ENCODE assay signal across 15 mouse cellular contexts in genomic region chr19:31767004-31767403, GRCm38 (mm10). TPM values are rescaled to one million over a fixed set of nuclear protein-coding genes. Genes with fewer than 3 reads are reported as not detected.
DNase-seq lines count a peak whose midpoint lies in the region; ATAC-seq and TF ChIP-seq lines count a peak whose summit lies in the region.
"Had no signal": no experiment of that assay in that cellular context is flagged by ENCODE, and none has a peak within 500 bp of the region (broad histone marks: within the 10 kb centered on the region; RNA-seq: fewer than 3 reads in every experiment).

No protein-coding gene starts in this region.

- peak; percentile 51 for DNase-seq in heart, postnatal 0 days (ENCODE audit: low spot score)
- DNase-seq in liver, postnatal 0 days = no peak
- peak; percentile 41 for DNase-seq in G1E (ENCODE audit: low spot score)
- peak; percentile 54 for DNase-seq in embryo, embryonic 11 days
- DNase-seq in urinary bladder, adult 18-20 months (ENCODE audit: low spot score in 2 of 2) = no peak
- no peak for DNase-seq in B cell, adult 2 months
- DNase-seq: gastrocnemius, postnatal 36 days; heart, postnatal 4 days; thymus, adult 18-20 months had no signal

- H3K4me1 ChIP-seq in heart, postnatal 0 days (ENCODE audit: control insufficient read depth, insufficient read depth) = peaks cover 5% of the 10 kb centered on the region; the same call in 1 of the 2 replicates
- peaks cover 7% of the 10 kb centered on the region for H3K4me1 ChIP-seq in heart, embryonic 12.5 days (replicated peaks)
- H3K4me1 ChIP-seq in liver, postnatal 0 days (ENCODE audit: insufficient read depth) = peaks cover 20% of the 10 kb centered on the region
- H3K4me1 ChIP-seq in liver, embryonic 12.5 days = peaks cover 29% of the 10 kb centered on the region
- H3K4me1 ChIP-seq in G1E (ENCODE audit: insufficient read depth, low read depth, low read length) = peaks cover 45% of the 10 kb centered on the region

- TF ChIP-seq CTCF in heart, postnatal 0 days (IDR thresholded peaks at IDR 0.05; ENCODE audit: low read depth) = peak; percentile 35
- peak; percentile 38 for TF ChIP-seq CTCF in liver, postnatal 0 days (IDR thresholded peaks at IDR 0.05; ENCODE audit: low read depth)
- no peak for TF ChIP-seq CTCF in G1E (IDR thresholded peaks at IDR 0.05; ENCODE audit: low read depth, low read length)

- 7% methylated on average over 3 of the region's 3 CpGs for whole genome bisulfite sequencing in heart, postnatal 0 days
- WGBS in heart, embryonic 12.5 days = 6% methylated on average over 3 of the region's 3 CpGs
- 7% methylated on average over 3 of the region's 3 CpGs for WGBS in liver, postnatal 0 days (ENCODE audit: insufficient replicate concordance)
- WGBS in liver, embryonic 12.5 days (ENCODE audit: insufficient replicate concordance) = 5% methylated on average over 3 of the region's 3 CpGs

- H3K27ac ChIP-seq in heart, postnatal 0 days (ENCODE audit: low read depth) = no peak overlapping the region
- H3K27ac ChIP-seq in heart, embryonic 12.5 days (ENCODE audit: poor library complexity, severe bottlenecking) = no peak overlapping the region
- H3K27ac ChIP-seq in liver, postnatal 0 days (ENCODE audit: low read depth) = no peak overlapping the region
- no peak overlapping the region for H3K27ac ChIP-seq in liver, embryonic 12.5 days
- H3K27ac ChIP-seq: limb, embryonic 15.5 days; midbrain, embryonic 10.5 days; neural tube, embryonic 15.5 days had no signal

- H3K9ac ChIP-seq in heart, postnatal 0 days (replicated peaks; ENCODE audit: low read depth, low read length) = no peak overlapping the region
- no peak overlapping the region for H3K9ac ChIP-seq in heart, embryonic 12.5 days
- H3K9ac ChIP-seq in liver, postnatal 0 days (replicated peaks) = no peak overlapping the region
- H3K9ac ChIP-seq in liver, embryonic 12.5 days = no peak overlapping the region
- H3K9ac ChIP-seq: limb, embryonic 15.5 days; neural tube, embryonic 15.5 days had no signal

- no peak overlapping the region for H3K4me3 ChIP-seq in heart, postnatal 0 days (ENCODE audit: low read depth, low read length)
- H3K4me3 ChIP-seq in heart, embryonic 12.5 days = no peak overlapping the region
- H3K4me3 ChIP-seq in liver, postnatal 0 days (ENCODE audit: low read depth, low read length) = no peak overlapping the region
- no peak overlapping the region for H3K4me3 ChIP-seq in liver, embryonic 12.5 days
- no peak overlapping the region; the same call in 1 of the 2 replicates for H3K4me3 ChIP-seq in G1E (ENCODE audit: low read depth, low read length)
- H3K4me3 ChIP-seq: limb, embryonic 15.5 days; midbrain, embryonic 10.5 days; neural tube, embryonic 15.5 days had no signal

- H3K36me3 ChIP-seq in heart, postnatal 0 days (replicated peaks; ENCODE audit: control insufficient read depth, insufficient read depth, low read length) = no peaks in the 10 kb centered on the region
- no peaks in the 10 kb centered on the region for H3K36me3 ChIP-seq in heart, embryonic 12.5 days
- H3K36me3 ChIP-seq in liver, postnatal 0 days (replicated peaks; ENCODE audit: insufficient read depth, low read length) = no peaks in the 10 kb centered on the region
- no peaks in the 10 kb centered on the region for H3K36me3 ChIP-seq in liver, embryonic 12.5 days
- no peaks in the 10 kb centered on the region for H3K36me3 ChIP-seq in G1E (replicated peaks)
- H3K36me3 ChIP-seq: limb, embryonic 15.5 days; midbrain, embryonic 10.5 days; neural tube, embryonic 15.5 days had no signal

- no peaks in the 10 kb centered on the region for H3K9me3 ChIP-seq in heart, postnatal 0 days (replicated peaks; ENCODE audit: control insufficient read depth, low read length)
- no peaks in the 10 kb centered on the region for H3K9me3 ChIP-seq in heart, embryonic 12.5 days (replicated peaks)
- H3K9me3 ChIP-seq in liver, postnatal 0 days (ENCODE audit: low read length) = no peaks in the 10 kb centered on the region
- H3K9me3 ChIP-seq in liver, embryonic 12.5 days (replicated peaks) = no peaks in the 10 kb centered on the region
- H3K9me3 ChIP-seq in G1E (replicated peaks) = no peaks in the 10 kb centered on the region
- H3K9me3 ChIP-seq: limb, embryonic 15.5 days; midbrain, embryonic 10.5 days; neural tube, embryonic 15.5 days had no signal

- no peak for TF ChIP-seq EP300 in heart, postnatal 0 days (IDR thresholded peaks at IDR 0.05; ENCODE audit: low read depth)
- no peak for TF ChIP-seq EP300 in liver, postnatal 0 days (IDR thresholded peaks at IDR 0.05; ENCODE audit: low read depth)

- no peaks in the 10 kb centered on the region for H3K27me3 ChIP-seq in heart, postnatal 0 days (ENCODE audit: control insufficient read depth, insufficient read depth, low read length)
- no peaks in the 10 kb centered on the region for H3K27me3 ChIP-seq in heart, embryonic 12.5 days (replicated peaks)
- peaks cover 35% of the 10 kb centered on the region for H3K27me3 ChIP-seq in liver, postnatal 0 days (ENCODE audit: insufficient read depth, low read length)
- peaks cover 43% of the 10 kb centered on the region for H3K27me3 ChIP-seq in liver, embryonic 12.5 days (replicated peaks)
- no peaks in the 10 kb centered on the region; the same call in 1 of the 2 replicates for H3K27me3 ChIP-seq in G1E (ENCODE audit: insufficient read depth, low read length)

- no peak overlapping the region for H3K4me2 ChIP-seq in heart, postnatal 0 days (ENCODE audit: low read depth, low read length)
- no peak overlapping the region for H3K4me2 ChIP-seq in heart, embryonic 12.5 days
- H3K4me2 ChIP-seq in liver, postnatal 0 days (ENCODE audit: low read depth, low read length) = no peak overlapping the region
- H3K4me2 ChIP-seq in liver, embryonic 12.5 days = no peak overlapping the region
- H3K4me2 ChIP-seq: limb, embryonic 15.5 days; neural tube, embryonic 15.5 days had no signal

- ATAC-seq in heart, postnatal 0 days (ENCODE audit: insufficient read depth, low read depth) = no peak
- ATAC-seq in heart, embryonic 12.5 days (ENCODE audit: insufficient number of reproducible peaks, low FRiP score) = no peak
- no peak for ATAC-seq in liver, postnatal 0 days
- ATAC-seq in liver, embryonic 12.5 days = no peak
- no peak for ATAC-seq in G1E (ENCODE audit: extremely low read depth, insufficient number of reproducible peaks, low FRiP score, poor library complexity, severe bottlenecking)
- ATAC-seq: Patski had no signal

RNA-seq across cellular contexts. Expression of gene Prkg1, which starts 2.2 kb away (rescaled TPM):
- 11.2 and 14.6 TPM in 2 replicates for total RNA-seq in heart, postnatal 0 days (2014; rRNA removed; ENCODE audit: low replicate concordance)
- polyA plus RNA-seq in heart, postnatal 0 days (2015; fragmentation: Nextera tagmentation; extraction: Ambion mirVana) = 4.5 TPM in 2 replicates
- 10.7 and 11.5 TPM in 2 replicates for polyA plus RNA-seq in heart, embryonic 12.5 days (2016; fragmentation: Nextera tagmentation; extraction: Ambion mirVana)
- 0.69 and 0.74 TPM in 2 replicates for polyA plus RNA-seq in liver, postnatal 0 days (2015; fragmentation: Nextera tagmentation; extraction: Ambion mirVana)
- 1.4 and 1.6 TPM in 2 replicates for polyA plus RNA-seq in liver, embryonic 12.5 days (2016; fragmentation: Nextera tagmentation; extraction: Ambion mirVana)
- total RNA-seq in G1E (2014; fragmentation: Nextera tagmentation) (22.9 and 25.4 TPM in 2 replicates), G1E (2017) (27.3 and 29.0 TPM in 2 replicates)
- polyA plus RNA-seq in G1E (2012) = 1.0 and 1.1 TPM in 2 replicates
- polyA plus RNA-seq: Patski had no signal

Comparison
In these comparisons a context has a peak if more than half of its experiments do, and no peak if none do; other contexts are left out.
1. DNase-seq: peak in heart, postnatal 0 days (single experiment), G1E (single experiment) and embryo, embryonic 11 days (single experiment); none in liver, postnatal 0 days (single experiment), urinary bladder, adult 18-20 months (0 of 2) and B cell, adult 2 months (0 of 2).